Mouse (Mus musculus) embryo, embryonic 9.5 days (tissue): ENCODE data around the gene BC030499.

ENCODE experiments used
- DNase-seq: peaks from one replicate; pipeline ENCODE4 v3.0.0-alpha.2; 2017; ENCODE audit errors: extremely low spot score

Gene BC030499

DNA sequence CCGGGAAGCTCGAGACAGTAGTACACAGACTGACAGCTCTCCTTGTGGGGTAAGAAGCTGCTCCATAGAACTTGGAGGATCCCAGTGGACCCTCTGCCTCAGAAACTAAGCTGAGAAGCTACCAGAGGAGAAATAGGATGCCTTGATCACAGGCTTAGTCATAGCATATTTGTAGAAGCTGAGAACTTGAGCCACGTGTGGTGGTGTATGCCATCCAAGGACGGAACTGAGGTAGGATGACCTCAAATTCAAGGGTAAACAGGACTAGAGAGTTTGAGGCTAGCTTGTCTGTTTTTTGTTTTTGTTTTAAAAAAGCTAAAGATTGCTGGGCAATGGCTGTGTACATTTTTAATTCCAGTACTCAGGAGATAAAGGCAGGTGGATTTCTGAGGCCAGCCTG, 14.6 kb downstream of the BC030499 start:
- no peak for DNase-seq

DNA sequence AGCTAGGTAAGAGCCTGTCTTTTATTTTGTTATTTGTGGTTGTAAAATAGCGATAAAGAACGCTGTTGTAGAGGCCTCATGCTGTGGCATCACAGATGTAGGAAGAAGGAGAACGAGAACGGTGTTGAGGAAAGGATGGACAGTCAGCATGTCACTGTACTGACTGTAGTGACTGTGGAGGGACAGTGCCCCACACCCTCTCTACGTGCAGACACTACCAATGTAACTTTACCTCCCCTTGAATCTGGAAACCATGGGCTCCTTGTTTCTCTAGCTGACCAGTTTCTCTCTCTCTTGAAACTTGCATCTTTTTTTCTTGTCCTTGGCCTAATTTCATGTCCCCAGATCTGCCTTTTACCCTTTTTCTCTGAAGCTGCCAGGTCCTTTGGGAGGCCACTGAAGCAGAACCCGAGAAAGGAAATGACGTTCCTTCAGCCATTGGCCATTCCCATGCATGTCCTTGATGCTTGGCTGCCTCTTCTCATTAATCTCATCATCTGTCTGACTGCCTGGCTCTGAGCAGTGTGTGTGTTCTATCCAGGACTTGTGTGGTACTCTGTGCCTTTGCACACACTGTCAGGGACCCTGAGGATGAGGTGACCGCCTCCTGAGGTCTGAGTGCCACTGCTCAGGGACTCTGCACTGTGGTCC, 20.3 kb downstream of the BC030499 start:
- DNase-seq, result no peak

DNA sequence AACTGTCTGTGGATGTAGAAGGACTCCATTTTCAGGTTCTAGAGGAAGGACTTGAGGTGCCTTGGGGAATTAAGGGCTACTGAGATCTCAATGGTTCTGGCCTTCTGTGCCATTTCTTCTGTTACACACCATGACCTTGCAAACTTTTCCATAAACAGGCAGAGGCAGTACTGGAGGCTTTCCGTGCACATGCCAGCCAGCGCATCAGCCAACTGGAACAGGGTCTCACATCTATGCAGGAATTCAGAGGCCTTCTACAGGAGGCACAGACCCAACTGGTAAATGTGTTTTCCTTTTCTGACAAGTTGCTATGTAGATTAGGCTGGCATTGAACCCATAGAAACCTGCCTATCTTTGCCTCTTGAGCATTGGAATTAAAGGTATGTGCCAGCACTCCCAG, 23.0 kb downstream of the BC030499 start:
- no peak for DNase-seq

- DNase-seq, result no peak
These were observed 27.8 kb downstream of the BC030499 start for GRCm38 (mm10) chr11:78318411-78318810.

- DNase-seq, result no peak
These were observed 31.6 kb downstream of the BC030499 start for GRCm38 (mm10) chr11:78322076-78322831.

GRCm38 (mm10) chr11:78322860-78323259, 32.2 kb downstream of the BC030499 start, which contains the start of gene Aldoc:
Gene Aldoc (plus strand): TSS chr11:78322968.
- peak; percentile 72 for DNase-seq

DNA sequence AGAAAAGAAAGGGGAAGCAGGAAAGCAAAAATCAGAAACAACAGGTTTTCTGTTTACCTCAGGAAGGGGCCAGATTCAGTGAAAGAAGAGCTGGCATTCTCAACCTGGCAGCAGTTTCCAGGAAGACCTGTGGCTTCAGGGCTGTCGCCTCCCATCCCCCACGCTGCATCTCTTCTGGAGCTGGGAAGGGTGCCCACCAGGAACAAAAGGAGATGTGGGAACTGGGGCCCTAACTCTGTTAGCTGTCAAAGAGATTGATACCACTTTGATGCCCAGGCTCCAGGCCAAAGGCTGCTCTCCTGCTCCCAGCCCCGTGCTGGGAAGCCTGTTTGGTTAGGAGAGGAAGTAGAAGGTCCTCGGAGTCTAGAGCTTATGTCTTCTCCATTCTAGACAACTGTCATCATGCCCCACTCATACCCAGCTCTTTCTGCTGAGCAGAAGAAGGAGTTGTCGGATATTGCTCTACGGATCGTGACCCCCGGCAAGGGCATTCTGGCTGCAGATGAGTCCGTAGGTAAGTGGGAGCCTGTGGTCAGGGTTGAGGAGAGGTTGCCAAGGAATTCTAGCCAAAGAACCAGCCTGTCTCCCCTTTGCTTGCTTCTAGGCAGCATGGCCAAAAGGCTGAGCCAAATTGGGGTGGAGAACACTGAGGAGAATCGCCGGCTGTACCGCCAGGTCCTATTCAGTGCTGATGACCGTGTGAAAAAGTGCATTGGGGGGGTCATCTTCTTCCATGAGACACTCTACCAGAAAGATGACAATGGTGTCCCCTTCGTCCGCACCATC, 33.6 kb downstream of the BC030499 start:
- no peak for DNase-seq

DNA sequence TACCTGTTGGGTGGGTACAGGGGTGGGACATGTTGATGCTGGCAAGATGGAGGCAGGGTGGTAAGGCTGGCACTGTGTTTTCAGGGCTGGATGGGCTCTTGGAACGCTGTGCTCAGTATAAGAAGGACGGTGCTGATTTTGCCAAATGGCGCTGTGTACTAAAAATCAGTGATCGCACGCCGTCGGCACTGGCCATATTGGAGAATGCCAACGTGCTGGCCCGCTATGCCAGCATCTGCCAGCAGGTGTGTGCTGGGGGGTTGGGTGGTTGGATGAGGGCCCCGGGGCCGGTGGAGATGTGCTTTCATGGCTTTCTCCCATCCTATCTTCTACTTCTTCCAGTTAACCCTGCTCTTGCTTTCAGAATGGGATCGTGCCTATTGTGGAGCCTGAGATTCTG, 34.3 kb downstream of the BC030499 start:
- no peak for DNase-seq

DNA sequence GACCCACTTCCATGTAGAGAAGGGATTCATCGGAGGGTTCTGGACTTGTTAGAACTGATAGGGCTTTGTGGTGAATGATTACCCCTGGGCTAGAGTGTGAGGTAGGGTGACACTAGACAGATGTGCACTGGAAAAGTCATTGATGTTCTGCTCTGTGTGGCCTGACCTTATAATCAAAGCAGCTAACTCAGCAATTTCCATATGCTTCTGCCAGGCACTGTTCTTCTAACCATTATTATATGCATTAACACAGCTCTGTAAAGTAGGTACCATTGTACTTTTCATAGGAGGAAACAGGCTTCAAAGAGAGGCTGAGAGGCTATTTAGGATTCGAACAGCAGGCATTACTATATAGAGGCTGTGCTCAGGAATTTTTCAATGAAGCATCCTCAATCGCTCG, 36.6 kb downstream of the BC030499 start:
- no peak for DNase-seq

DNA sequence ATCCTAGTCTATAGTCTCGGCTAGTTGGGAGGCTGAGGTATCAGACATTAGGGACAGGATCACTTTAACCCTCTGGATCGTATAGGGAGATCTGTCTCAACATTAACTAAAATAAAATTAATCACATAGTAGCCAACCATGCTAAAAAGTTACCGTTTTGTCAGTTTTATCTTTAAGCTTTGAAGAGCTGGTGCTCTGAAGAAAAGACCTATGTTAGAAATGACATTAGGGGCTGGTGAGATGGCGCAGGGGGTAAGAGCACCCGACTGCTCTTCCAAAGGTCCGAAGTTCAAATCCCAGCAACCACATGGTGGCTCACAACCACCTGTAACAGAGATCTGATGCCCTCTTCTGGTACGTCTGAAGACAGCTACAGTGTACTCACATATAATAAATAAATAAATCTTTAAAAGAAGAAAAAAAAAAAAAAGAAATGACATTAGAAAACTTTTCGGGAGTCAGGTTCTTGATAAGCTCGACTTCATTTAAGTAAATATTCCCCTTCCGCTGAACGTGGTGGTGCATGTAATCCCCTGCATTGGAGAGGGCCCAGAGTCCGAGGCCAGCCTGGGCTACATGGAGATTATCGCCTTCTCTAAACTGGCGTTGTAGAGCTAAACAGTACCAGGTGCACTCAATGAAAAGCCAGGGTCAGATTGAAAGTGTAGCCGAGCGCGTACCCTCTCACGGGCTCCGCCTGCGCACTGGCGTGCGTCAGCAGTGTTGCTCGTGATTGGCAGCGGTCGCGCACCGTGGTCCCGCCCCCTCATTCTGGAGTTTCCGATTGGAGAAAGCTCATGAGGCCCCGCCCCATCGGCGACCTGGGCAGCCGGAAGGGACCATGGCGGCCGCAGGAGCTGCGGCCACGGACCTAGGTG, 37.2 kb downstream of the BC030499 start, which contains the start of gene Pigs:
Gene Pigs (plus strand): TSS at position 782 of the 878 bp plus-strand sequence.
- DNase-seq, result peak; percentile 94

GRCm38 (mm10) chr11:78328512-78329056, 37.9 kb downstream of the BC030499 start:
- no peak for DNase-seq

DNA sequence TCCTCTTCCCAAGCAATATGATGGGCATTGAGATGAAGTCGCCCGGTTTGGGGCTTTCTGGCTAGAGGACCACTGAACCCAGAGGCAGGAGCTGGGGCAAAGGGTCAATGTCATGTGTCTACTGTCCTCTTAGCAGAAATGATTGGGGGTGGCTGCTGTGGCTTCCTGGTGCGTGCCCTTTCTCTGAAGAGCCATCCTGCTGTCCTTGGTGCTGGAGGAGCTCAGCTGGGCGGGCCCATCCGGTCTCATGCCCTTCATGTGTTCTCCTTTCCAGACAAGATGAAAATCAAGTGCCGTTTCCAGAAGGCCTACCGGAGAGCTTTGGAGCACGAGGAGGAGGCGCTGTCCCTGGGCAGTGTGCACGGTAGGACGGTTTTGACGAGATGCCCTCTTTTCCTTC, 42.0 kb downstream of the BC030499 start:
- DNase-seq, result no peak

GRCm38 (mm10) chr11:78333992-78334391, 43.4 kb downstream of the BC030499 start:
- no peak for DNase-seq

- DNase-seq, result no peak
These were observed 46.4 kb downstream of the BC030499 start for GRCm38 (mm10) chr11:78337040-78337439.

DNA sequence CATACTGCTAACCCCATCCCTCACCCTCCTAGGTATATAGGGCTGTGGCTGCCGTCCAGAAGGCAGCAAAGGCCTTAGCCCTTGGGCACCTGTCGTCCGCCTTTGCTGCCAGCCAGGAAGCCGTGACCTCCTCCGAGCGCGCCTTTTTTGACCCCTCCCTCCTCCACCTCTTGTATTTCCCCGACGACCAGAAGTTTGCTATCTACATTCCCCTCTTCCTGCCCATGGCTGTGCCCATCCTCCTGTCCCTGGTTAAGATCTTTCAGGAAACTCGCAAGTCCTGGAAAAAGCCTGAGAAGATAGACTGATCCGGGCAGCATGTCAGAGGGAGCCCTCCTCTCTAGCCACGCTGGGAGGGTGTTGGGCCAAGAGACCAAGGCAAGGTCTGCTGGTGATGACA, 51.1 kb downstream of the BC030499 start:
- DNase-seq, result no peak

DNA sequence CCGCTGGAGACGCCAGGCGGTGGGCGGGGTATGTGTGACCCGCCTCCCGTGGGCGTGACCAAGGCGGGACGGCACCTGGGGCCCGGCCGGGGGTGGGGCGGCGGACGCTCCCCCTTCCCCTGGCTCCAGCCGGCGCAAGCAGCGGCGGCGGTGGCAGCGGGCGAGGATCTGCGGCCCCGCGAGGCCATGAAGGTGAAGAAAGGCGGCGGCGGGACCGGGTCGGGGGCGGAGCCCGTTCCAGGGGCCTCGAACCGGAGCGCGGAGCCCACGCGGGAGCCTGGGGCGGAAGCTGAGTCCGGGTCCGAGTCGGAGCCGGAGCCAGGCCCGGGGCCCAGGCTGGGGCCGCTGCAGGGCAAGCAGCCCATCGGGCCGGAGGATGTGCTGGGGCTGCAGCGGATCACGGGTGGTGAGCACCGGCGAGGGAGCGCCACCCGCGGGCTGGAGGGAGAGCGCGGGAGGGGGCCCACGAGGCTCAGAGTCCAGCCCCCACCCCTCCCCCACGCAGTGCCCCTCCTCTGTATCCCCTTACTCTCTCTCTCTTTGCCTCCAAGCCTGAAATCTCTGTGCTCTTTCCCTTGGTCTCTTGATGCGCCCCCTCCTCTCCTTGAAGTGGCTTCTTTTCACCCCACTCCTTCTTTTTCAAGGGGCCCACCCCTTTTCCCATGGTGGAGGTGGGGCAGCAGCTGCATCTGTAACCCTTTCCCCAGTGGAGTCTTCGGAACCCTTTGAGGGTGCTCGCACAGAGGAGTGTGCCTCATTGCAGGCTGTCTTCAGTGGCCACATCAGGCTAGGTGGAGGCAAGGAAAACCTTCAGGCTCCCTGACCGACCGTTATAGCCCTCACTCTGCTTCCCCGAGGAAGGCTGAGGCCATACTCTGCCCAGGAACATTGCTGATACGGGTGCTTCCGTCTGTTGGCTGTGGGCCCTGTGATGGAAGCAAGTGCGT, 53.0 kb downstream of the BC030499 start, which contains the start of gene Unc119:
Gene Unc119 (plus strand): TSS at position 102 of the 947 bp plus-strand sequence.
- peak; percentile 83 for DNase-seq

GRCm38 (mm10) chr11:78344328-78344889, 53.8 kb downstream of the BC030499 start:
- DNase-seq, result no peak

- DNase-seq, result no peak
These were observed 54.5 kb downstream of the BC030499 start for GRCm38 (mm10) chr11:78344890-78345715.

DNA sequence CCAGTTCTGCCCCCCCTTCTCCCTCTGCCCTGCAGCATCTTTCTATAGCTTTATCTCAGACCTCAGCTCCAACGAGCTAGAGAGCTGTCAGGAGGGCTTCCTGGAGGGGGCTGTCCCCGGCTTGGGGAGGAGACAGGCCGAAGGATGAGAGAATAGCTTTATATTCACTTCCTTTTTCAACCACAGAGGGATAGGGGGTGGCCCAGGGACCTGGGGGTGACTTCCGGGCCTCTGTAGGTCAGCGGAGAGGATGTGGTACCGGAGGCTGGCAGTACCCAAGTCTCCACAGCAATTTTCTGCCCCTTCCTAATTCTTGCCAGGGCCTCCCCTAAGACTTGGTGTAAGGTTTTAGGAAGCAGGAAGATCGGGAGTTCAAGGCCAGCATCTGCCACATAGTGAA, 55.2 kb downstream of the BC030499 start:
- no peak for DNase-seq
